Mouse (Mus musculus) large intestine, adult 2 months (tissue): ENCODE measurements at regions not wholly inside any gene's neighbourhood (a gene's known extent, or its start where the extent isn't known, plus 50 kb on each side); places are given as distances from the start of the nearest gene placed in this dataset.

Experiments used
- DNase-seq: peaks from one replicate; pipeline ENCODE4 v3.0.0-alpha.2; 2012; ENCODE audit warnings: low read depth, low spot score
- WGBS: fragments of 180-500 bp; shearing (Covaris S2); methylation state at CpG from one replicate; pipeline ENCODE4 v1.1.7; 2018; 5-methylcytosine and 5-hydroxymethylcytosine counted together

DNA sequence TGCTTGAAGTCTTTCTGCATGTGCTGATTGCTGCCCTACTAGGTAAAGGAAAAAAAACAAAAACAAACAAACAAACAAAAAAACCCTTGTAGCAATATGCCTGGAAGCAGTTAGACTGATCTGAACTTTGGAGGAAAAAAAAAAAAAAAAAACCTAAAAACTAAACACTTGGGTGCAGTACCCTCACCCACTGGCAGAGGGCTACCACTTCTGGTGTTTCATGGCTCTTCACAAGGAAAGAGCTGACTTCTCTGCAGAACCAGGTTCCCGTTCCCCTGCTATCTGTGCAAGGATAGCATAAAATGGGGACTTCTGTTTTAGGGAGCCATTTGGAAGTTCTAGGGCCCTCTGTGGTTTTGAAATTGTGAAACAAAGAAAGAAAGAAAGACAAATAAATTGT is 52.2 kb upstream of the Otud4 start:
- no peak for DNase-seq
- 8% methylated on average over 1 of the region's 1 CpGs for WGBS

DNA sequence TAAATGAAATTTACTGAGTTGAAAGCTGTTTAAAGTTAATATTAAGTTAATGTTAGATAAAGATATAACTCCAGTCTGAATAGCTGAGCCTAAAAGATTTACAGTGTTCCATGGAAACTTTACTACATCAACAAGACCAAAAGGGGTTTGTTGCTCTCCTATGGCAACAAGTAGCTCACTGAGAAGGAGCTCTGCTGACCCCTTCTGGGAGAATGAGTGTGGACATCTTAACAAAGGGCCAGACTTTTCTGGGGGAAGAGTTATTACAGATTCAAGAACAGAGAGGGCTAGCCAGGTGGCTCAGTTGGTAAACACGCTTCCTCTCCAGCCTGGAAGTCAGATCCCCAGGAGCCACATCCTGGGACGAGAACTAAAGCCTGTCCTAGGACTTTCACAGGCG is 54.5 kb upstream of the Otud4 start:
- WGBS, result 30% methylated on average over 3 of the region's 3 CpGs

DNA sequence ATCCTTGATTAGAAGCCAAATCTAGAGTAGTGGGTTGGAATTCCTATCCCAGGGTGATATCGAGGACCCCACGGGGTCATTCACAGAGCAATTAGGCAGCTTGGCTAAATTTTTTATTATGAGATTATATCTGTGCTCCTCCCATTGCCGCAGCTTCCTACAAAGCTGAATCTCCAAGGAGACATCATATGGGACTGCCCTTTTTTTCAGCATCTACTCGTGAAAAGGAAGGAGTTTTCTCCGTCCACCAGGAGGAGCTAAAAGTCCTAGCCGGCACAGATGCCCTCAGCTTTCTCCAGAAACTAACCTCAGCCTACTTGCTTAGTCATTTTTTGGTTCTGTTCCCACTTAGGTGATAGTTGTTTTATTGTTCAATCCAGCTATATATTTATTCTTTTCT is 56.1 kb upstream of the Otud4 start:
- no peak for DNase-seq
- WGBS, result 16% methylated on average over 6 of the region's 6 CpGs

More for the DNA sequence above, 54.5 kb upstream of the Otud4 start:
- DNase-seq, result peak; percentile 52

DNA sequence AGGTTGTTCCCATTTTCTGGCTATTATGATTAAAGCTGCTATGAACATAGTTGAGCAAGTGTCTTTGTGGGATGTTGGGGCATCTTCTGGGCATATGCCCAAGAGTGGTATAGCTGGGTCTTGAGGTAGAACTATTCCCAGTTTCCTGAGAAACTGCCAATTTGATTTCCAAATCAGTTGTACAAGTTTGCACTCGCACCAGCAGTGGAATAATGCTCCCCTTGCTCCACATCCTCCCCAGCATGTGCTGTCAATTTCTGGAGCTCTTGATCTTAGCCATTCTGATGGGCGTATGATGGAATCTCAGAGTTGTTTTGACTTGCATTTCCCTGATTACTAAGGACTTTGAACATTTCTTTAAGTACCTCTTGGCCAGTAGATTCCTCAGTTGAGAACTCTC is 57.2 kb upstream of the Otud4 start:
- WGBS, result 90% methylated on average over 2 of the region's 2 CpGs
- no peak for DNase-seq

DNA sequence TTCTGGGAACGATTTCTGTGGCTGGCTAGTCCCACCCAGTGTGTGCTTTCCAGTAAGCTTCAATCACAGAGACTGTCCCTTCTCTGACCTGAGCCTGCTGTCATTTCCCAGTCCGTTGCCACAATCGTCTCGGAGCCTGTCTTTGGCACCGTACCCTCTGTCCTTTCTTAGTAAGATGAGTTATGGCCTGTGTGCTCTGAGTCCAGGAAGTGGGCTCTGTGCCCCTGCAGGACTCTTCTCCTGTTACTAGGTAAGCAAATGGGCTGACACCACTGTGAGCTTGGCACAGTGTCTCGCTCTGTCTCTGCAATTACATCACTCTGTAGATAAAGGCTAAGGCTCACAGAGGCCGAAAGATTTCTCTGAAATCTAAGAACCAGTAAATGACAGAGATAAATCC is 63.3 kb upstream of the Otud4 start:
- whole genome bisulfite sequencing, result 34% methylated on average over 7 of the region's 7 CpGs
- no peak for DNase-seq

DNA sequence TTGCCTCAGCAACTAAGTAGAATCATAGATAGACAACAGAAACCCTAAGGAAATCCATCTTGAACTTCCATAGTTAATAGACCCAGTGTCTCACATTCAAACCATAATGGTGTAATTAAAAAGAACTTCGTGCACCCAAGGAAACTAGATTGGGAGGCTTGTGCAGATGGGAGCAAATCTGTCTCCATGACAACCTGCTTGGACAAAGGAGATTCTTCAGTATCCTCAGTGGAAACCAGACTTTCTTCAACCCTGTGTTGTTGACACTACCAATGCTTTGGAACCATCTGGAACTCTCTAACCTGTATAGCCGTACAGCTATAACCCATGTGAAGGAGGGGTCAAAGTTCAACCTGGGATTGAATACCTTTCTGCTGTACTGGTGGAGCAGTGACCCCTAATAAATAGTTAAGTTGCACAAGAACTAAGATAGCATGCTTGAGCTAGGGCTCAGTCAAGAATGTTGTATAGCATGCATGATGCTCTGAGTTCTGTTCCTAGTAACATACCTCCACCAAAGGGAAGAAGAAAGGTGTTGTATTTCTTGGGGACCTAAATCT is 64.2 kb upstream of the Otud4 start:
- WGBS, result 69% methylated on average over 2 of the region's 2 CpGs
- DNase-seq, result no peak

DNA sequence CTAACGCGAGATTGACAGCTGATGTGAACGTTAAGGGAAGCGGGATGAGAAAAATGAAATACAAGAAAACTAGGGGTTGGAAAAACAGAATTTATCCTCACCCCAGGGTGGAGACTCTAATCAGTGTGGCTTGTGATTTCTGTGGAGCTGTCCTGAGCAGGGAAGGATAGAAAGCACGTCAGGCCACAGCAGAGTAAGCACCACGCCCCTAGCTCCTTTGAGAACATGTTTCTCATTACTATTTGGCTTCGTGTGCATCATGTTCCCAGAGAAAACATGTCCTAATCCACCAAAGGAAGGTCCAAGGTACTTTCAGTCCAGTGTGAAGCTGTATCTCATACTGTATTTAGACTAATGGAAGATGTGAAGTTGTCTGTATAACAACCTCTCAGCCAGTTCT is 65.9 kb upstream of the Otud4 start:
- WGBS, result 82% methylated on average over 7 of the region's 7 CpGs
- no peak for DNase-seq

DNA sequence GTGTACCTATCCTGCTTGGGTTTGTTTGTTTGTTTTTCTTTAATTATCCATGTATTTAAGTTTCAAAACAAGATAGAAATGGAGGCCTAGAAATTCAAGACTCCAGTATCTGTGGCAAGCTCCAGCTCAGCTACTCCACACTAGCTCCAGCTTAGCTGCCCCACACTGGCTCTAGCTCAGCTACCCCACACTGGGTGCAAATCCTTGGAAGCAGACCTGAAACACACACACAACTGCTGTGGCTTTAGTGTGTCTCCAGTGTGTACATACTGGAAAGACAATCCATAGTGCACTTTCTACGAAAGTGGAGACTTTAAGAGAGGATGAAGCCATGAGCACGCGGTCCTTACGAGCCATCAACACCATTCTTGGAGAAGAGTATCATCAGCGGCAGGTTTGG is 66.9 kb upstream of the Otud4 start:
- 97% methylated on average over 5 of the region's 5 CpGs for WGBS
- no peak for DNase-seq

DNA sequence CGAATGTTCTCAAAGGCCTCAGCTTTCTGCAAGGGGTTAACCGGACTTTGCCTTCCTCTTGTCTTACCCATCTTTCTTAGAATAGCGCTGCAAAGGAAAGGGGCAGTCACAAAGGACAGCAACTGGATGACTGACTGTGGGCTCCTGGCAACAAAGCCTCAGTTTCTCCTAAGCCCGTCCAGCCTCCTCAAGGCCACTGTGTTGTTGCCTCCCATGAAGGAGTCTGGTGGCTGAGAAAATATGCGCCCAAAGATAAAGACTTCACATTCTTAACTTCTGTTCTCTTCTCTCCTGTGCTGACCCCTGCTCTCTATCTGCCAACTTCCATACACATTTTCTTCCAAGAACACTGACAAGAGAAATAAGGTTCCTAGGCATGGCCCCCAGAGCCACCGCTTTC is 76.3 kb upstream of the Otud4 start:
- 88% methylated on average over 6 of the region's 6 CpGs for WGBS

DNA sequence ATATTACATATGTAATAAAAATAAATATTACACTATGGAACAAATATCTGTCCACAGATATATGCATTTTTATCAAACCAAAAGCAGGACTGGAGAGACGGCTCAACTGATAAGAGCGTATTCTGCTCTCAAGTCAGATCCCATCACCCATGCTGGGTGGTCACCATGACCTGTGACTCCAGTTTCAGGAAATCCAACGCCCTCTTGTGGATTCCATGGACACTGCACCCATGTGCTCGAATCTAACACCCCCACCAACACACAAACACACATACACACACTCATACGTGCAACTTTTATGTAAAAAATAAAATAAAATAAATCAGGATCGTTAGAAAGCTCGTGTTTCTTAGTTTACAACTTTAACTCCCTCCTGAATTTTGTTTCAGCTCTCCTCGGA is 76.7 kb upstream of the Otud4 start:
- 77% methylated on average over 8 of the region's 8 CpGs for WGBS
- DNase-seq, result no peak

More for the DNA sequence above, 76.3 kb upstream of the Otud4 start:
- no peak for DNase-seq

DNA sequence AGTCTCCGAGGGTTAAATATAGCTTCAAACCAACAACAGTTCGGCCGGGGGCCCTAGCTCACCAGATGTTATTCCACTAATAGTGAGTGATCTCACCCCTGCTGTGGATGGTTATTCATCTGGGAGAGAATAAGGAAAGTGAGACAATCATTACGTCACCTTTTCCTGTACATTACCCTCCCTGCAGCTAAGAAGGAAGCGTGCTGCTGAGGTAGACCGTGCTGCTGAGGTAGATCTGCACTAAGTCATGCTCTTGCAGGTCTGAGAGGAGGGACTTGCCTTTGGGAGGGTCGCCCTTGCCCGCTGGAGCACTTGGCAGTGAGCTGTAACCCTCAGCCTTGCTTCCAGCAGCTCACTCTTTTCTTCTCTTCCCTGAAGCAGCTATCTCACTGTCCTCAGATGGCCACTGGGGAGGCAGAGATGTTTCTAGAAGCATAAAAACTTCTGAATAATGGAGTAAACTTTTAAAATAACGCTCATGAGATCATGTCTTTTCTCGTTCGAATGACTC is 77.3 kb upstream of the Otud4 start:
- DNase-seq, result no peak
- WGBS, result 39% methylated on average over 11 of the region's 11 CpGs

DNA sequence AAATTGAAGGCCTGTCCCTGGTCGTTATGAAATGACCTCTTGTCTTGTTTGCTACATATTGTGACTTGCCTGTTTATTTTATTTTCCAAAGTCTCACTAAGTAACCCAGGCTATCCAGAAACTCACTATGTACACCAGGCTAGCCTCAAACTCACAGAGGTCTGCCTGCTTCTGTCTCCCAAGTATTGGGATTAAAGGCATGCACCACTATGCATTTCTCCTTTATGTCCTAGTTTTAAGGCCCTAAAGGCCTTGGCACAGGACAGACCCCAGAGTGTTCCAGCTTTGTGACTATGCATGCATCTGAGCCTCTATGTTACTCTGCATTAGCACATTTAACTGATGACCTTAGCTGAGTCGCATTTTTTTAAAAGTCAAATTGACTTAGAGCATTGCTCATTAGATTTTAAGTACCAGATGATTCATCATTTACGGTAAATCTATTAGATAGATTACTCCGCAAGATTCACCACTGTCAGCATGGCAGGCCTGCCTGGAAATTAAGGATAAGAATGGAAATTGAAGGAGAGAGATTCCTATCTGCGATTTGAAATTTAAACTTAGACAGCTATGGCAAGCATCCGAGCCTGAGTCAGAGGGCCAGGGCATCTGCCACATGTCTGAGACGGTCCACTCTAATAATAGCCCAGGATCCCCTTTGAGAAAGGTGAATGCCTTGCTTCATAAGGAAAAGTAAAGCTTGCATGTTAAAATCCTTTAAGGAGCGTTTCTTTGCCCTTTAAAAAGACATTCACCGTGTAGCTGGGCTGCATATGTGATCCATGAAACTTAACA is 78.0 kb upstream of the Otud4 start:
- no peak for DNase-seq

DNA sequence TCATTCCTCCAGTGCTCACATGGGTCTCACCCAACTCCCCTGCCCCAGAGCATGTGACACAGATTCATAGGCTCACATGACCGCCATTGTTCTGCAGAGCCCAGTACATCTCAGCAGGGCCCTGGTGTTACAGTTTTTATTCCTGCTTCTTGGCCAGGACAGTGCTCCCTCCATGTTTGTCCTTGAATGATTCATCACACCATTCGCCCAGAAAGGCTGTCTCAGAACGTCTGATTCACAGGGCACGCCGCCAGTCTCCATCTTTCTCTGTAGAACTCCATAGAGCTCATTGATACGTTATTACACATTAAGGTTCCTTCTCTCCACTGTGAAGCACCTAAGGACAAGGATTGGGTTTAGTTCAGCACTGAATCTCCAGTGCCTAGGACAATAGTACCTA is 79.9 kb upstream of the Otud4 start:
- no peak for DNase-seq
- 72% methylated on average over 6 of the region's 6 CpGs for WGBS

More for the DNA sequence above, 78.0 kb upstream of the Otud4 start:
- 69% methylated on average over 9 of the region's 9 CpGs for WGBS

DNA sequence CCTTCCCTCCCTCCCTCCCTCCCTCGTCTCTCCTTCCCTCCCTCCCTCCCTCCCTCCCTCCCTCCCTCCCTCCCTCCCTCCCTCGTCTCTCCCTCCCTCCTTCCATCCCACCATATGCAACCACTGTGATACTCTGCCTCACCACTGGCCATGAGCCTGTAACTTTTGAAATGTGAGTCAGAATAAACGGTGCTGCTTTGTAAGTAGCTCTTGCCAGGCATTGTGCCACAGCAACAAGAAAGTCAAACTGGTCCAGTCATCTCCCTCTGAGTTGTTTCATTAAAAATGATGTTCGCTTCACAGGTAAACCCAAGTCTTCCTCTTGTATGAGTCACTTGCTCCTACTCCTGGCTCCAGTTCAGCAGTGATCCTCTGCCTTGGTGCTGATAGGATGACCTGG is 85.1 kb upstream of the Otud4 start:
- DNase-seq, result no peak
- WGBS, result 73% methylated on average over 2 of the region's 4 CpGs

DNA sequence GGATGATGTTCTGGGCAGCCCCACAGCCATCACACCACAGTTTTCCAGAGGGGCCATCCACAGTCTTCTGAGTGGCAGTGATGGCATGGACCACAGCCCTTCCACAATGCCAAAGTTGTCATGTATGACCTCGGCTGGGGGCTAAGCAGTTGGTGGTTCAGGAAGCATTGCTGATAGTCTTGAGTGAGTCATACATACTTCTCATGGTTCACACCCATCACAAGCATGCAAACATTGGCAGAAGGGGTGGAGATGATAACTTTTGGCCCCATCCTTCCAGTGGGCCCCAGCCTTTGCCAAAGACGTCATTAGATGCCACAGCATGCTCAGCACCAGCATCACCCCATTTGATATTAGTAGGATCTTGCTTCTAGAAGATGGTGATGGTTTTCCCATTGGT is 89.3 kb upstream of the Otud4 start:
- WGBS, result 33% methylated on average over 2 of the region's 2 CpGs
- no peak for DNase-seq

DNA sequence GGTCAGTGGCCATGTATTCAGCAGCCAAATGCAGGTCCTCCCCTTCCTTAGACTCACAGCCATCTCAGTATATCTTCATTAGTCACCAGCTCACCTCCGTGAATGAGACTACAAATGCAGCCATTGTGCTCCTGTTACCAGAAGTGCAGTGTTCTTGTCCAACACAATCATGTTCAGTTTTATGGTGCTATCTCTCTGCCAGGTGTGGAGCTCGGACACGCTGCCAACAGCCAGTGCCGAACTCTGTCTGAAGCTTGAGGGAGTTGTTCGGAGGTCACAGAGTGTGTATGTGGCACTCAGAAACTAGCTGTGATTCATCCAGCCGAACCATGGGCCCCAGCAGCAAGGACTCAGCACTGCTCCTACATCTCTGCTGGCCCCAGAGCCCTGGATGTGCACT is 91.3 kb upstream of the Otud4 start:
- DNase-seq, result peak; percentile 50

DNA sequence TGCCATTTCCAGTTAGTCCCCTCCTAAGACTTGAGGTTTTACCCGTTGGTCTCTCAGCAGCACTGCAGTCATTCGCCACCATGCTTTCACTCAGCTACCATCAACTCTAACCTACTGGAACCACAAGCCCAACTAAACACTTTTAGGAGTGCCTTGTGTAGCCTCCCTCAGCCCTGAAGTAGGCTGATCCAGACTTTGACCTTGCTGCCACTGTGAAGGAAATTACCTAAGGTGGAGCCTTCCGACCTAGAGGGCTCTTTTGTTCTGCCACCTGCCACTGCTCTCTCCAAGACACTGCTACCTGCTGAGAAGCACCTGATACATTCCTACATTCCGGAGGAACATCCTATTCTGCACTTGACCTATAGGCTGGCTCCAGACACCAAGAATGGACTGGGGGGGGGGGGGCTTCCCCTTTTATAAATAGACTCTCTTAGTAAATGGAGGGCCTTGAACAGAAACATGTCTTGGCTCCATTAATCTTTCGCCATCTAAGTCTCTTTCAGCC is 93.5 kb upstream of the Otud4 start:
- 55% methylated on average over 5 of the region's 5 CpGs for WGBS
- DNase-seq, result no peak

More for the DNA sequence above, 91.3 kb upstream of the Otud4 start:
- WGBS, result 32% methylated on average over 6 of the region's 6 CpGs

DNA sequence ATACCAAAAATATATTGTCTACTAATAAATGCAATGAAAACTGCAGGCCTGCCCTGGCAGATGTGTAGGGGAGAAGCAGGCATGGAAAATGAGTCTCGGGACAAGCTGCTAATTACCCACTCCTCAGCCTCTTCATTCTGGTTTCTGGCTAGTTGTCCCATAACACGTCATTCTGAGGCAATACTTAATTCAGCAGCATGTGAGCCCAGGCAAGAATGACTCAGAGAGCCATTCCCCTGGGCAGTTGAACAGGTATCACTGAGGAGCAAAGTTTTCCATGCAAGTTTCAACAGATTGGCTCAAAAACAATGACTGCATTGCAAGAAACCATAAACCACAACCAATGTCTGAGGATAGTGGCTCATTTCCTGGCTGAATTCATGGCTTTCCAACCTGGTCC is 97.0 kb upstream of the Otud4 start:
- DNase-seq, result no peak
- WGBS, result 35% methylated on average over 2 of the region's 2 CpGs

DNA sequence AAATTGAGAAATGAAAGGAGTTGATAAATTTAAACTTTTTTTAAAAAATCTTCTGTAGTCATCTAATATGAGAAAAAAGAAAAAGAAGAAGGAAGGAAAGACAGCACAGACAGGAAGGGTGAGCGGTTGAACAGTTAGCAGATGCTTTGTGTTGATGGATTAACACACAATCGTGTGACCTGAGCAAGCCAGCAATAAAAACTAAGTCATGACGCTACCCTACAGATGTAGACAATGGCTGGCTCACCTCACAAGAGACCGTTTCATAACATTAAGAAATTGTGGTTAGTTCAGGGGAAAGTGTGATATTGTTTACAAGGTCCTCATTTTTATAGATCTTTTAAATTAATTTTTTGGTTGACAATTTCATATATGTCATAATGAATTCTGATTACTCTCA is 99.4 kb upstream of the Otud4 start:
- DNase-seq, result no peak
- 78% methylated on average over 4 of the region's 4 CpGs for WGBS

DNA sequence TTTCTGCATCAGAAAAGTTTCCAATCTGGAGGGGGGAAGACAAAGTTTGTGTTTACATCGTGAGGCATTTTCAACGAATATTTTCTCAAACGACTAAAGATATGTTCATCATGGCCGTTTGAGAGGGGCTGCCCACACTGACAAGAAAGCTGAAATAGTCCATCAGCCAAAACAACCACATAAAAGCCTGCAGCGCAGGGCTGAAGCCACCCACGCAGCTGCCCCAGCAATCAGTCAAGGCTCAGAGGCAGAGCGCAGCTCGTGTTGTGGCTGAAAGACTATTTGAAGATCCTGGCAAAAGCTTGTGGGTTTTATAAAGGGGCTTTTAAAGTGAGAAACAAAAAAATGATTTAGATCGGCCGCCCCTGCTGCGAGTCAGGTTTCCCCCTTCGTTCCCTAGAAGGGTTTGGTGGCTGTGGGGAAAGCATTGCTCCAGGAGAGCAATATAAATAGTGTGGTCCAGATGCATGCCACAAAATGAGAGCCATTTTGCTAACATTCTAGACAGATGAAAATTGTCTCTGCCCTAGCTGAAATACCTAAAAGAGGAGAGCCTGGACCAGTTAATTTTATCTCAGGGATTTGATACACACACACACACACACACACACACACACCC is 105.0 kb upstream of the Otud4 start:
- WGBS, result 61% methylated on average over 12 of the region's 12 CpGs
- DNase-seq, result no peak

DNA sequence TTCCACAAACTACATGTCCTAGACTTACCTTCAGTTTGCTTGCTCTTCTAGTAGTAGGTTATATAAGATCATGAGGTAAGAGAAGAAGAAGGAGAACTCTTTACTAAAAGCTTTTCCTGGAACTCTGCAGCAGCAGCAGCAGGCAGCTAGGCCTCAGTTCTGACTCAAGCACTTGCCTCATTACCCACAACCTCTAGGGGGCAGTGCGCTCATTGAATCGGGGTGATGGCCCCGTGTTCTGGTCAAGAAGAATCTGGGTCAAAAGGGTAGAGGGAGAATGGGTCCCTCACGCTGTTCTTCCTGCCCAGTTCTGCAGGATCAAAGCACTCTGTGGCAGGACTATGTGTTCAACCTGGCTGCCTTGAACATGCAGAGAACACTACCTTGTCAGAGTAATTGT is 109.9 kb upstream of the Otud4 start:
- no peak for DNase-seq
- 22% methylated on average over 4 of the region's 4 CpGs for WGBS
